Mouse (Mus musculus) urinary bladder, postnatal 0 days (tissue): ENCODE data around the gene Ptges3. TPM values are rescaled to one million over a fixed set of nuclear protein-coding genes. Genes with fewer than 3 reads are reported as not detected.

ENCODE experiments used
- microRNA counts: library from miRNA; unstranded; fragments of <30 nt; microRNA quantifications from one replicate; lab custom pipeline; 2016
- microRNA-seq: library from miRNA; unstranded; fragments of <30 nt; microRNA quantifications from one replicate; pipeline ENCODE4, GENCODE M21; 2016
- polyA plus RNA-seq: library from polyadenylated mRNA; unstranded; fragments of >200 nt; fragmentation: Nextera tagmentation; extraction: Ambion mirVana; gene quantifications from 2 replicates; pipeline ENCODE4 v1.2.1, GENCODE M21; 2015

Ptges3 gene
- 280 and 335 TPM in 2 replicates for polyA plus RNA-seq

DNA sequence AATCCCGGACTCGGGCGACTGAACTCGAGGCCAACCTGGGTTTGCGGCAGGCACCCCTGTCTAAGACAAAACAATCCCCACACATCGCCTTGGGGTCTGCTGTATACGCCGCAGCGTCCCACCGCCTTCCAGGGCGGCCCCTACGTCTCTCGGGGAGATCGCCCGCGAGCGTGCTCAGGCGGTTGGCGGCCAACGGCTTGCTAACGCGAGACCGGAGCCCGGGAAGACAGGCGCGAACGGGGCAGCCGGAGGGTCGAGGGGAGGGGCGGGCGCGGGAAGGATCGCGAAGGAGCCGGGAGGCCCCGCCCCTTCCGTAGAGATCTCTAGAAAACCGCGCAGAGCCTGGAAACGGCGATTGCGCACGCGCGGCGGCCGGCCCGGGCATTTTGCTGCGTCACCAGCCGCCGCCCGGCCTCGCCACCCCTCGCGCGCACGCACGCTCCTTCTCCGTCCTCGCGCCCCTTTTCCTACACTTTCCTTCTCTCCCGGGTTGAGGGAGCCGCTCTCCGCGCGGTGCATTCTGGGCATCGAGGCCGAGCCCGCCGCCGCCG is at the start of gene Ptges3:
Gene Ptges3, plus strand, starts transcription at position 354 of the 551 bp plus-strand sequence.

DNA sequence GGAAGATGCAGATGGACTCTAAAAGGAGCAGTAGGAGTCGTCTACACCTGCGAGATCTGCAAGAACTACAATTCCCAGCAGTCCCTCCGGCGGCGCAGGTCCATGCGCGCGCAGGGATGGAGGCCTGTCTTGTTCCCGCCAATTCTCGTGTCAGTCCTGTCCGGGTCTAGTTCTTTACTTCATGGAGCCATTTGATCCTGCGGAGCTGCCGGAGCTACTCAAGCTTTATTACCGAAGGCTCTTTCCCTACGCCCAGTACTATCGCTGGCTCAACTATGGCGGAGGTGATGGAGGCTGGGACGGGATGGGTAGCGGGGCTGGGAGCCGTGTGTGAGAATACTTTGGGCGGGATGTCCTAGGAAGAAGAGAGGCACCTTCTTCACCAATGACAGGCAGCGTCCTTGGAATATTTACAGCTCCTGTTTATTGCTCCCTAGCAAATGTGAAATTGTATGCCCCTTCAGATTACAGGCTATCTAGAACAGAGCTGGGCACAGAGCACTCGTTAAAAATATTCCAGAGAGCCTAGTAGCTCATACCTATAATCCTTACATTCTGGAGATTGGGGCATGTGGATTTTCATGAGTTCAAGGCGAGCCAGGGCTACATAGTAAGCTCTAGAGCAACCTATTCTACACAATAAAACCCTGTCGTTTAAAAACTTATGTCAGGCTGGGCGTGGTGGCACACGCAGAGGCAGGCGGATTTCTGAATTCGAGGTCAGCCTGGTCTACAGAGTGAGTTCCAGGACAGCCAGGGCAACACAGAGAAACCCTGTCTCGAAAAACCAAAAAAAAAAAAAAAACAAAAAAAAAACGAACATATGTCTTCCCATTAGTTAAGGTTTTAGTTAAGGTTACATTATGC is 43.5 kb upstream of the Ptges3 start, which contains the start of gene Prim1:
Gene Prim1, plus strand, starts transcription at position 101 of the 867 bp plus-strand sequence.

DNA sequence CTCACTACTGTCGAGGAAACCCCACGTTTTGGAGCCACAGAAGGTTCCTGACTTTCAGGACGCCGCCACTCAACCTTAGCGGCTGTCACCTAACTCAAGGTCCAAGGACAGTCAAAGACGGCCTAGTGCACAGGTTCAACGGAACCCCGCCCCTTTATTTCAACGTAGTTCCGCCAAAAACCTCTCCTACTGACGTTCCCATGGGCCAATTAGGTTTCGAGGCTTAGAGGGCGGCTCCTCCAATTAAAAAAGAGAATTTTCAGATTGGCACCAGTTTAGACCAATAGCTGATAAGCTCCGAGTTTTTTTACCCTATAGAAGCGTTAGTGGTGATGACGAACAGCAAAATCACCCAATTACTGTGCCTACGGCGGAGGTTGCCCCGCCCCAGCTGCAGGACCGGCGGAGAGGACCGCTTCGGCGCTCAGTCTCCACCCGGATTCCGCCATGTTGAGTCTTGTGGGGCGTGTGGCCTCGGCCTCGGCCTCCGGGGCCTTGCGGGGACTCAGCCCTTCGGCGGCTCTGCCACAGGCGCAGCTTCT is 24.2 kb downstream of the Ptges3 start, which contains the start of gene Atp5b:
Gene Atp5b, plus strand, starts transcription at position 394 of the 542 bp plus-strand sequence.

DNA sequence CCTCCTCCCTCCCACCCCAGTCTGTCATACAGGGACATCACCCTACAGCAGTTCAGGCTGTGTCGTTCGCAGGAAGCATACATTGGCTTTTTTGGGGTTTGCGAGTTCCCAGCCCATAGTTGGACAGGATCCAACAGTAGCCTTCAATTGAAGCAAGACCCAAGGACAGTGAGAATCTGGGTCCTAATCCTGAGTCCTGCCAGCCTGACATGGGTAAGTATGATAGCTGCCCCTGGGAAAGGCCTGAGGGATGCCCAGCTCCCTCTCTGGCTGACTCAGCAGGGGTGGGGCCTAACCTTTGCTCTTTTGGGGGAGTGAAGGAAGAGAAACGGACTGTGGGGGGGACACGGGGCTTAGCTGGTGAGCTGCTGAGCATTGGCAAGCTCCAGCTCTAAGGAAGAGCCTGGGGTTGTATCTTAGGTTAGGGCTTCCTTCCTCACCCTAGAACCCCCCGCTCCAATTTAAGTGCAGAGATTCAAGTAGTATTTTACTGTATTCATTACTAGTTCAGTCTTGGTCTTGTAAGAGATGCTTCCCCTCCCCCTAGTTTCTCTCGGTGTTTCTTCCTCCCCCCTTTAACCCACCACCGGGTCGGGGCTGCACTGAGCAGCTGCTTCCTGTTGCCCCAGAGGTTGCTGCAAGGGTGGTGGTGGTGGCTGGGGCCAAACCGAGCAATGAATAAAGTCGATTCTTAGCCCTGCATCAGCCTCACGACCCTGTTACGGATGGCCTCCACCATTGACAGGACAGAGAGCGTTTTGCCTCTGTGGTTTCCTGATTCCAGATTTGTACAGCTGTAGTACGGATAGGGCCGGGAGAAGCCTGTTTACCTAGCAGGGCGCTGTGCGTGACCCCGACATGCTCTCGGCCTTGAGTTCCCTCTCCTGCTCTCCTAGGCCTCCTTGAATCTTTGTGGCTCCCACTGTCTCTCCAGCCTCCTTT is 33.1 kb downstream of the Ptges3 start, which contains the start of gene Baz2a:
Gene Baz2a, plus strand, starts transcription at position 14 of the 942 bp plus-strand sequence.

MicroRNAs encoded within 50 kb of the gene (microRNA counts, 519-probe panel; counts per million panel counts)
- microRNA mmu-miR-677 (lab: Ali Mortazavi, UCI), result not detected

Small RNA genes lying within 50 kb of the gene (microRNA-seq; reads per million reads assigned to microRNA genes)
- gene Mir677, result 13.6 reads per million, percentile 23 among the genes with 10 or more reads in this experiment

Other genes starting within 250 kb of the Ptges3 start
- gene Rdh19, start 209.0 kb upstream of the Ptges3 start, polyA plus RNA-seq, result not detected in 2 replicates
- not detected in 2 replicates for gene Rdh16f2, start 192.5 kb upstream of the Ptges3 start, polyA plus RNA-seq
- gene Rdh7, start 170.1 kb upstream of the Ptges3 start, polyA plus RNA-seq, result 0.12 TPM in 1 of 2 replicates, not detected in the other
- 0.07 TPM in 1 of 2 replicates, not detected in the other for gene Sdr9c7, start 160.4 kb upstream of the Ptges3 start, polyA plus RNA-seq
- gene Hsd17b6, start 51.3 kb upstream of the Ptges3 start, polyA plus RNA-seq, result not detected in 2 replicates
- 18.1 and 22.6 TPM in 2 replicates for gene Prim1, start 43.8 kb upstream of the Ptges3 start, polyA plus RNA-seq
- 648 and 722 TPM in 2 replicates for gene Naca, start 23.4 kb upstream of the Ptges3 start, polyA plus RNA-seq
- gene Atp5b, start 24.3 kb downstream of the Ptges3 start, polyA plus RNA-seq, result 2,155 and 2,375 TPM in 2 replicates
- gene Baz2a, start 32.6 kb downstream of the Ptges3 start, polyA plus RNA-seq, result 6.9 and 7.2 TPM in 2 replicates
- 28.2 and 31.3 TPM in 2 replicates for gene Rbms2, start 121.3 kb downstream of the Ptges3 start, polyA plus RNA-seq
- 0.37 and 0.49 TPM in 2 replicates for gene Gls2, start 135.5 kb downstream of the Ptges3 start, polyA plus RNA-seq
- 20.3 and 21.2 TPM in 2 replicates for gene Spryd4, start 152.9 kb downstream of the Ptges3 start, polyA plus RNA-seq
- not detected in 2 replicates for gene Mip, start 166.9 kb downstream of the Ptges3 start, polyA plus RNA-seq
- 10.5 and 13.6 TPM in 2 replicates for gene Timeless, start 173.1 kb downstream of the Ptges3 start, polyA plus RNA-seq
- 0.12 TPM in 1 of 2 replicates, not detected in the other for gene Apon, start 195.1 kb downstream of the Ptges3 start, polyA plus RNA-seq
- gene Apof, start 209.7 kb downstream of the Ptges3 start, polyA plus RNA-seq, result 0.46 and 1.4 TPM in 2 replicates
- gene Stat2, start 211.6 kb downstream of the Ptges3 start, polyA plus RNA-seq, result 10.9 and 12.7 TPM in 2 replicates
- not detected in 2 replicates for gene Il23a, start 239.8 kb downstream of the Ptges3 start, polyA plus RNA-seq
- gene Pan2, start 244.4 kb downstream of the Ptges3 start, polyA plus RNA-seq, result 11.6 and 12.1 TPM in 2 replicates